34 mouse cellular contexts compared by ENCODE assay signal in the genomic region with DNA sequence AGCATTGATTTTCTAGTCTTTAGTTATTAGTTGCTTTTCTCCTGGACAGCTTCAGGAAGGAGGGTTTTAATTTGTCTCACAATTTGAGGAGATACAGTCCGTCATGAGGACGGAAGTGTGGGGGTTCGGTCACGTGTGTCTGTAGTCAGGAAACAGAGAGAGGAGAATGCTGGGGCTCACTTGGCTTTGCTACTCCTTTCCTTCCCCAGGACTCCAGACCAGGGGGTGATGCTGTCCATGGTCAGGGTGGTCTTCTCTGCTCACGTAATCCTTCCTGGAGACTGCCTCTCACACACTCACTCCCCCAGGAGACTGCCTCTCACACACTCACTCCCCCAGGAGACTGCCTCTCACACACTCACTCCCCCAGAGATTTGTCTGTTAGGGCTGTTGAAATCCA.
"Had no signal": no experiment of that assay in that cellular context is flagged by ENCODE, and none has a peak within 500 bp of the region (broad histone marks: within the 10 kb centered on the region; RNA-seq: fewer than 3 reads in every experiment).

No protein-coding gene starts in this region.

- H3K4me2 ChIP-seq: heart, embryonic 11.5 days; heart, embryonic 12.5 days; heart, embryonic 13.5 days; heart, embryonic 15.5 days; hindbrain, embryonic 12.5 days; hindbrain, embryonic 13.5 days; hindbrain, embryonic 14.5 days; hindbrain, embryonic 15.5 days; kidney, embryonic 15.5 days had no signal

- H3K27me3 ChIP-seq: heart, embryonic 12.5 days; heart, embryonic 13.5 days; heart, embryonic 15.5 days; hindbrain, embryonic 12.5 days; hindbrain, embryonic 13.5 days; hindbrain, embryonic 15.5 days; kidney, embryonic 15.5 days had no signal

- H3K27ac ChIP-seq: heart, embryonic 13.5 days; heart, embryonic 15.5 days; hindbrain, embryonic 10.5 days; hindbrain, embryonic 12.5 days; hindbrain, embryonic 13.5 days; hindbrain, embryonic 14.5 days; hindbrain, embryonic 15.5 days; hindbrain, postnatal 0 days; kidney, embryonic 15.5 days; kidney, postnatal 0 days; layer of hippocampus, adult 2 months; left cerebral cortex, adult 2 months had no signal

- DNase-seq: heart, postnatal 10 days; heart, postnatal 14 days; heart, postnatal 36 days; heart, postnatal 4 days; kidney, adult 11 months; kidney, adult 18-20 months; kidney, adult 2 months; kidney, adult 8-10 months; kidney, adult 9 months; kidney, postnatal 10 days; kidney, postnatal 14 days; kidney, postnatal 25 days; kidney, postnatal 36 days; kidney, postnatal 4 days; layer of hippocampus, adult 9-11 months; layer of hippocampus, postnatal 36 days had no signal

- H3K4me1 ChIP-seq: heart, embryonic 12.5 days; heart, embryonic 13.5 days; heart, embryonic 15.5 days; hindbrain, embryonic 10.5 days; hindbrain, embryonic 12.5 days; hindbrain, embryonic 13.5 days; hindbrain, embryonic 15.5 days; kidney, embryonic 15.5 days had no signal

- H3K9ac ChIP-seq: heart, embryonic 12.5 days; heart, embryonic 13.5 days; heart, embryonic 15.5 days; hindbrain, embryonic 12.5 days; hindbrain, embryonic 13.5 days; hindbrain, embryonic 14.5 days; hindbrain, embryonic 15.5 days; kidney, embryonic 15.5 days had no signal

- H3K9me3 ChIP-seq: heart, embryonic 12.5 days; heart, embryonic 13.5 days; heart, embryonic 15.5 days; hindbrain, embryonic 10.5 days; hindbrain, embryonic 12.5 days; hindbrain, embryonic 13.5 days; hindbrain, embryonic 15.5 days; kidney, embryonic 15.5 days had no signal

- H3K4me3 ChIP-seq: heart, embryonic 12.5 days; heart, embryonic 13.5 days; heart, embryonic 15.5 days; hindbrain, embryonic 10.5 days; hindbrain, embryonic 12.5 days; hindbrain, embryonic 13.5 days; hindbrain, embryonic 15.5 days; kidney, embryonic 15.5 days; layer of hippocampus, adult 2 months; left cerebral cortex, adult 2 months had no signal

- ATAC-seq: hindbrain, embryonic 16.5 days; hindbrain, postnatal 0 days; inflammation-experienced regulatory T-cells, adult 6 months; intestine, embryonic 16.5 days; intestine, postnatal 0 days had no signal
